Mouse (Mus musculus) kidney, postnatal 10 days (tissue): ENCODE measurements around the gene Apobec4.
"Not testable (repeated sequence)": the region's sequence is repeated elsewhere in the genome, so short reads cannot be mapped to it uniquely, and the experiment has no call there.

Source experiments
- DNase-seq: peaks from one replicate; pipeline ENCODE4 v3.0.0; 2021; ENCODE audit warnings: mixed read lengths

The Apobec4 gene

DNA sequence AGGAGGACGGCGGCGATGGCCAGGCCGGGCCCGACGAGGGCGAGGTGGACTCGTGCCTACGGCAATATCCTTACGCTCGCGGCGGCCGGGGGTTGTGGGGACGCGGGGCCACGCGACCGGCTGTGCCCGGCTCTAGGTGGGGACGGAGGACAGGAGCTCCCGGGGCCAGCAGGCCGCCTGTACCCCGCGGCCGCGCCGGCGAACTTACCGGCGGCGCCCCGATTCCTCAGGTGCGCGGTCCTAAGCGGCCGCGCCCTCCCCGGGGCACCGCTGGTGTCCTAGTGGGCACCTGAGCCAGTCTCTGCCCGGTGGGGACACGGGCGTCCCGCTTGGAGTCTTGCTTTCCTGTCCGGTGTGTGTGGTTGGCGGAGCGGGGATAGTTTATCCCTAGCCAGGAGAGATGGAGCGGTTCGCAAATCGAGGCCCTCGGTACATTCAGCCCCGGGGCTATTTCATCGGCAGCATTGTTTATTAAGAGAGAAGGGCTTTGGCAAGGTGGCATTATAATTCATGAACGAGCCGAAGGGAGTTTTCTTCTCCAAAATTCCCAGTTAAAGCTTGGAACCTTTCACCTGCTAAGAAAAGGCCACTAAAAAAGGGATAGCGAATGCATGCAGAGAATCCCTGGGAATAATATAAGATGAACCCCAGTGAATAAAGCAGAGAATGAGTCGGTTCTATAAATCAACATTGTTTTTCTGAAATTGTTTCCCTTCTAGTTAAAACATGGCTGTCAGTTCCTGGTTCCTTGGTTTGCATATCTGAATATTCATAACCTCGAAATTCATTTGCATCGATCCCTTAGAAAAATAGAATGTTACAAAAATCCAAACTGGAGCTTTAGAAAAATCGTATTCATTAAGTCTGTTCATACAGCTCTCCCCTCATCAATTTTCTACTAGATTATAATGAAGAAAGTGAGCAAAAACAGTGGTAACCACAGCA lies 16.7 kb downstream of the Apobec4 start:
- DNase-seq: no peak

- DNase-seq: peak; percentile 90
These were observed 17.6 kb downstream of the Apobec4 start for GRCm38 (mm10) chr1:152767749-152768488.

DNA sequence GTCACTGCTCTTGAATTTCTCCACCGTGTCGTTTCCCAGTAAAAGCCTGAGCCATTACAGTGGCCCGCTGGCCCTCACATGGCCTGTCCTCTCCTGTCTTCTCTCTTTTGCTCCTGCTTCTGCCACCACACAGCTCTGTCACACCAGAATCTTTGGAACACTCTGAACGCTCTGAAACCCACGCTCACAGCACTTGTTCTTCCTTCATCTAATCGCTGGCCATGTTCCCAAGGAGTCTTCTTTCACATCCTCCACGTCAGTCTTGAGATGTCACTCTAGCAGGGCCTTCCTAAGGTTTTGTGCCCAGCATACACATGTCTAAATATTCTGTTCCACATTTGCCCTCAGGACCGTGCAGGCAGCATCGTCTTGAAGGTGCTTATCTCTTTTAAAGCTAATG lies 20.7 kb downstream of the Apobec4 start:
- no peak for DNase-seq

- DNase-seq: not testable (repeated sequence)
These were observed 24.2 kb downstream of the Apobec4 start for GRCm38 (mm10) chr1:152774601-152775000.

DNA sequence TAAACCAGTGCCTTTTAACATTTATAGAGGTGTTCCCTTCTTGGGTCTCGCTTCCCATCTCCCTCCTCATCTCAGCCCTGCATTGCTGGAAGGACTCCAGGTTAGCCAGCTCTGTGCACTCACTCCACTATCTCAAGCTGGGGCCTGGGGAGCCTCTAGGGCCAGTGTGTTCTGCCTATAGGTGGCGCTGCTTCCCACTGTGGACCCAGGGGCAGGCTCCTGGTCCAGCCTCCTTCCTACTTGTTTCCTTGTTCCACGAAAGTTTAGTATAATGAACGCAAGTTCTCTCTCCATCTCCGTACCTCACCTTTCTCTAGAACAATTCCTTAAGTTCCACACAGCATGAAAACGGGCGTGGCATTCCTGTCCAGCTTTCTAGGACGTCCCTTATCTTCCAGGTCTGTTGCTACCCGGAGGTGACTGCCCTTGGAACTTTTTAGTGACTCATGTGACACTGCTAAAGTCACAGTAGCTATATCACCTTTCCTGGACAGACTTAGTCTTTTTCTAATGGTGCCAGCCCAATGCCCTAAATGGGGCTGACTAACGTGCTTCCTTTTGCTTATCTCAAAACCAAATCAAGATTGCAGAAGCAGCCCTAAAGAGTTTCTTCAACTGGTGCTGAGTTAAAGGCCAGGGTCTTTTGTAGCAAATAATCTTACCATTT lies 28.9 kb downstream of the Apobec4 start:
- peak; percentile 86 for DNase-seq

- DNase-seq: no peak
These were observed 34.3 kb downstream of the Apobec4 start for GRCm38 (mm10) chr1:152784620-152785019.

GRCm38 (mm10) chr1:152785446-152785845 lies 35.1 kb downstream of the Apobec4 start:
- DNase-seq: not testable (repeated sequence)

GRCm38 (mm10) chr1:152786953-152787352 lies 36.6 kb downstream of the Apobec4 start:
- no peak for DNase-seq

GRCm38 (mm10) chr1:152788121-152788660 lies 37.8 kb downstream of the Apobec4 start:
- no peak for DNase-seq

DNA sequence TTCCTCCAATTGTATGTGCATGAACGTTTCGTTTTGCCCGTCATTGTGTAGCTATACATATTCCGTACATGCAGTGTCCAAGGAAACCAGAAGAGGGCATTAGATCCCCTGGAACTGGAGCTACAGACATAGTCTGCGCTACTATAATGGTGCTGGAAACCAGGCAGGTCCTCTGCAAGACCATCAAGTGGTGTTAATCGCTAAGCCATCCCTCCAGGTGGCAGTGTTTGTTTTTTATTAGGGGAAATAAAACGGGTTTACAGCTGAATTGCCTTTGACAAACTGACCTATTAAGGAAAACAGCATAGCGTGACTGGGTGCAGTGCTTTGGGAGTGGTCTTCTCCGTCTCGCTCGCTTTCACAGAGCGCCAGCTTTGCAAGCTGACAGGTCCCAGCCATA lies 39.9 kb downstream of the Apobec4 start:
- peak; percentile 72 for DNase-seq

DNA sequence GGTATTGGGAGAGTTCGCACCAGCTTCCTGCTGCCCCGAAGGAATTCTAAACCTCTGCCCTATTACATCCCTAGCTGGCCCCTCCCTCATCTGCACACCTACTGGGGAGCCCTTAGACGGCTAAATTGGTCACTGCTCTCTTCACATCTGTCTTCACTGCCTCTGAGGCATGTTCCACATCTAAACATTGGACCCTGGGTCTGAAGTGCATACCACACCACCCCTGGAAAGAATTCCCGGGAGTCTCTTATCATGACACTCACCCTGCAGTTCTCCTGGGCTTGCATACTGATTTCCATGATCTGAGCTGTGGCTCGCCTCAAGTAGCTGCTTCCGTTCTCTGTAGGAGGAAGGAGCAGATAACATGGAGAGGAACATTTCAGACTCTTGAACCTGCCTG lies 40.5 kb downstream of the Apobec4 start:
- DNase-seq: no peak

DNA sequence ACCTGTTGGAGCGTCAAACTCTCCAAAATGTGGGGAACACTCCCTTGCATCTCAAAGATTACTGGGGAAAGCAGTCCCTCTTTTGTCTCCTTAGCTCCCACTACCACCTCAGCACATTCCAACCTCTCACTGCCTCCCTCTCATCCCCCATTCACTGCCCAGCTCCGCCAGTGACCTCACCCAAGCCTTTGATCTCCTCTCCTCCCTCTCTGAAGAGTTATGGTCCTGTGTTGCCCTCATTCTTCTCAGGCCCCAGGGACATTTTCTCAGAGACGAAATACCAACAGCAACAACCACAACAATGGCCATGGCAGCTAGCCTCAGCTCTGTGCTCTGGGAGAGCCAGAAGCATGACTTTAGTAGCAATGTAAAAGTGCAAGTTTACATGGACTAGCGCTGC lies 40.9 kb downstream of the Apobec4 start:
- no peak for DNase-seq

DNA sequence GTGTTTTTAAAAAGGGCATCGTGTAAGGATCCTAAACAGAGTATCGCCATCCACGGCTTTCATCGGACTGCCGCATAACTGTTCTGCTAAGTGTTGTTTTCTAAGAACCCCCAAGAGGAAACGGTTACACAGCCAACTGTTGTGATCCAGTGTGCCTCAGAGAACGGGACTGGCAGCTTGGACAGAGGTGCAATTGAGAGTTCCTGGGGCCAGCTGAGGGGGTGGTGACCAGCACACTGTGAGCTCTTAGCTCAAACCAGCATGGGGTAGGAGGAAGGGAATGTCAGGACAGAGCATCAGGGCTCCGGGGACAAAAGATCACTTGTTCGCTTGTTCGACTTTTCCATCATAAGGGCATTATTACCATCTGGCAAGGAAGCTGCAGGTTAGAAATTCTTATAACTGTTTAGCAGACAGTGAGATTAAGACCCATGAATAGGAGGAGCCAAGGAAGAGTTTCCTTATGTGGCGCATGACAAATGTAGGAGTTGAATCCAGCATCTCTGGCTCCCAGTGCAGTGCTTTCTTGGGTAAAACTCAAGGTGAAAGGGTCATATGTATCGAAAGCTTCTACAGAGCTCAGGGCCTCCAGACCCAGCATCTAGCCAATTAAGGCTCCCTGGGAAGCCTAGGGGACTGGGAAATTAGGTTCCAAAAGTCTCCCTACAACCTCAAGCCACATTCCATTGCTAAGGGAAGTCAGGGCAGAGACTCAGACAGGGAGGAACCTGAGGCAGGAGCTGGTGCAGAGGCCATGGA lies 42.6 kb downstream of the Apobec4 start:
- DNase-seq: no peak

- DNase-seq: no peak
These were observed 43.3 kb downstream of the Apobec4 start for GRCm38 (mm10) chr1:152793495-152794130.

DNA sequence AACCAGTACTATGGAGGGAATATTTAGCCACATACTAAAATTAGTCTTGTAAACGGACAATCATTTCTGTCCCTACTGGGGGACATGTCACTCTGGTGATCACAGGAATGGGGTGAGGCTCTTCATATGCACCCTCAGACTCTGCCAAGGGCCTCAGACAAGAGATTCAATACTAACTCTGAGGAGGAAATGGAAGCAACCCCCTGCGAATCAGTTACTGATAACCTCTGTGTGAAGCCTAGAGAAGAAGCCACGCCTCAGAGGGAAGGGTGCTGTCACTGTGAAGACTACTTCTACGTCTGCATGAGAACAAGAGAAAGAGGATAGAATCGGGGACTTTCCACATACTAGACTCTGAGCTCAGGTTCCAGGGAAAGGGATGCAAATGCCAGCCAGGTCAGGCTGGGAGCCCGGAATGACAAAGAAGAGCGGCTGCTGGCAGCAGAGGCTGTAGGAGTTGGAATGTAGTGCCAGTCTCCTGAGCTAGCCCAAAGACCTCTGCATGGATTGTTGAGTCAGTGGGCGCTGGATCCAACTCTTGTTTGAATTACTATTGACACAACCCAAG lies 45.4 kb downstream of the Apobec4 start:
- DNase-seq: no peak

GRCm38 (mm10) chr1:152796683-152797263 lies 46.4 kb downstream of the Apobec4 start:
- no peak for DNase-seq

DNA sequence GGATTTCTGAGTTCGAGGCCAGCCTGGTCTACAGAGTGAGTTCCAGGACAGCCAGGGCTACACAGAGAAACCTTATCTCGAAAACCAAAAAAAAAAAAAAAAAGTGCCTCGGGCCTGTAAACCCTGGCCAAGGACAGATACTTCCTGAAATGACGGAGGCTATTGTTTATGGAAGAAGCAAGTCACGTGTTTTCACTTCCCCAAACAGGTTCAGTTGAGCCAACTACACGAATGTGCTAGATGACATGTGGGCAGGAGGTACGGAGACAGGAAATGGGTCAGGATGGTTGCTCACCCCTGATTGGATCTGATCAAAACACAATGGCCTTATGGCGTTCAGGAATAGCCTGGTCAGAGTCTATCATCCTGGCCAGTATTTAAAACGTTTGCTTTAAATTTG lies 47.8 kb downstream of the Apobec4 start:
- DNase-seq: no peak

GRCm38 (mm10) chr1:152799897-152800296 lies 49.5 kb downstream of the Apobec4 start, which contains the start of gene Ncf2:
TSS of gene Ncf2 (plus strand) at chr1:152800194.
- peak; percentile 63 for DNase-seq

DNA sequence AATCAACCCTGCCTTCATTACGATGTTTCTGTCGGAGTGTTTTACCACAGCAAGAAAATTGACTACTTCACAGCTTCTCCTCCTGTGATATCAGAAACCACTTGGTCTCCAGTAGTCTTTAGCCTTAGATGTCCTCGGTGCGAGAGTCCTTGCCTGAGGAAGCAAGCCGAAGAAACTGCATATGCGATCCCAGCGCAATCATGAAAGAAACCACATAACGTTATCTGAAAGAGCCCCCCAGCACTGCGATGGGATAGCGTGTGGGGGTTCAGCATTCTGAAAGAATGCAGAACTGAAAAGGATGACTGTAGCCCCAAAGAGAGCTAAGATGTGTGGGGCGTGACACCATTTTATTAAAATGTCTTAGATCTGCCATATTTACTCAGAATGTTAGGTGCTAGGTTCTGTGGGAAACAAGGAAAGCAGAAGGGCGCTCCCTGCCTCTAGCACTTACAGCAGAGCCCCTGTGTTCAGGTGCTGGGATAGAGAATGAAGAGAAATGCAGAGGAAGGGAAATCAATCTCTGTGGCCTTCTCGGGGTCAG lies 50.4 kb downstream of the Apobec4 start:
- no peak for DNase-seq

- no peak for DNase-seq
These were observed 54.6 kb downstream of the Apobec4 start for GRCm38 (mm10) chr1:152804907-152805306.
